Mouse (Mus musculus) T-helper 2 cell (primary cell): ENCODE measurements around the gene Grb7.

Source experiments
- in situ Hi-C: fragments of 300-600 bp; cut with MboI, MseI; formaldehyde crosslinking; loops from one replicate; pipeline ENCODE4 v1.15.1; 2025; ENCODE audit warnings: high pct_unique_total_duplicates

Grb7 gene

GRCm38 (mm10) chr11:98445238-98445637, 956 bp upstream of the Grb7 start:
- in situ Hi-C loops = no loop called here

- in situ Hi-C loops = no loop called here
Measured at GRCm38 (mm10) chr11:98445679-98446078, 515 bp upstream of the Grb7 start.

GRCm38 (mm10) chr11:98446562-98447474, 624 bp downstream of the Grb7 start:
- in situ Hi-C loops = no loop called here

- in situ Hi-C loops = no loop called here
Measured at GRCm38 (mm10) chr11:98447475-98447834, 1.3 kb downstream of the Grb7 start.

- in situ Hi-C loops = no loop called here
Measured at GRCm38 (mm10) chr11:98448191-98448790, 2.1 kb downstream of the Grb7 start.

- in situ Hi-C loops = no loop called here
Measured at GRCm38 (mm10) chr11:98449419-98449818, 3.2 kb downstream of the Grb7 start.

GRCm38 (mm10) chr11:98449921-98450771, 4.0 kb downstream of the Grb7 start:
- in situ Hi-C loops = loop anchor here (5.0 kb wide), 1 partner anchor 103 kb away; the partner anchor contains the start of gene Ppp1r1b

- in situ Hi-C loops = no loop called here
Measured at GRCm38 (mm10) chr11:98455484-98455883, 9.3 kb downstream of the Grb7 start.

GRCm38 (mm10) chr11:98456545-98456944, 10.4 kb downstream of the Grb7 start:
- in situ Hi-C loops = no loop called here

GRCm38 (mm10) chr11:98456945-98457344, 10.8 kb downstream of the Grb7 start:
- in situ Hi-C loops = no loop called here

- in situ Hi-C loops = no loop called here
Measured at GRCm38 (mm10) chr11:98457367-98458120, 11.3 kb downstream of the Grb7 start.

- in situ Hi-C loops = no loop called here
Measured at GRCm38 (mm10) chr11:98458121-98458990, 12.2 kb downstream of the Grb7 start.

GRCm38 (mm10) chr11:98459071-98459741, 13.0 kb downstream of the Grb7 start:
- in situ Hi-C loops = no loop called here

- in situ Hi-C loops = loop anchor here (10.0 kb wide), 2 partner anchors 625 to 1435 kb away; partner anchors contain the start of gene Scrn2
Measured at GRCm38 (mm10) chr11:98459860-98460259, 13.7 kb downstream of the Grb7 start.

GRCm38 (mm10) chr11:98461109-98461720, 15.0 kb downstream of the Grb7 start:
- in situ Hi-C loops = loop anchor here (10.0 kb wide), 2 partner anchors 626 to 1436 kb away; partner anchors contain the start of gene Scrn2

- in situ Hi-C loops = loop anchor here (10.0 kb wide), 2 partner anchors 627 to 1437 kb away; partner anchors contain the start of gene Scrn2
Measured at GRCm38 (mm10) chr11:98462255-98462654, 16.1 kb downstream of the Grb7 start.

- in situ Hi-C loops = loop anchor here (10.0 kb wide), 2 partner anchors 629 to 1439 kb away; partner anchors contain the start of gene Scrn2
Measured at GRCm38 (mm10) chr11:98463911-98464310, 17.7 kb downstream of the Grb7 start.

- in situ Hi-C loops = loop anchor here (10.0 kb wide), 2 partner anchors 630 to 1440 kb away; partner anchors contain the start of gene Scrn2
Measured at GRCm38 (mm10) chr11:98464516-98464915, 18.3 kb downstream of the Grb7 start.
